Mouse (Mus musculus) gastrocnemius, postnatal 36 days (tissue): ENCODE measurements around the gene Dedd2. TPM values are rescaled to one million over a fixed set of nuclear protein-coding genes. Genes with fewer than 3 reads are reported as not detected.
"Not testable (repeated sequence)": the region's sequence is repeated elsewhere in the genome, so short reads cannot be mapped to it uniquely, and the experiment has no call there.

Experiments
- DNase-seq, 2 experiments: peaks; one replicate each; pipeline ENCODE4 v3.0.0; 2022
- intact Hi-C: fragments of 180-260 bp; cut with DNase I; formaldehyde crosslinking; loops from one replicate; pipeline ENCODE4 v1.15.1; 2025
- long read RNA-seq, 2 experiments: library from polyadenylated mRNA; stranded (forward); transcript quantifications; one replicate each; pipeline ENCODE4 v2.0.0; 2021
- total RNA-seq, 2 experiments: library from RNA; stranded (reverse); gene quantifications; 2 replicates each; pipeline ENCODE4 v1.2.3; 2021

Dedd2 gene
- 10 to 100 TPM in 1 of 2 experiments, 1 to 10 TPM in 1; 8.4 to 10.7 TPM for total RNA-seq
- long read RNA-seq, experiment 1, partial matches to known transcripts: 0 of 12 reads
- long read RNA-seq, experiment 1, other reads (novel, unspliced or antisense): 11 of 12 reads
- long read RNA-seq, experiment 2, full-length matches to known transcripts: 7 of 19 reads
- long read RNA-seq, experiment 2, partial matches to known transcripts: 3 of 19 reads
- long read RNA-seq, experiment 2, other reads (novel, unspliced or antisense): 9 of 19 reads

DNA sequence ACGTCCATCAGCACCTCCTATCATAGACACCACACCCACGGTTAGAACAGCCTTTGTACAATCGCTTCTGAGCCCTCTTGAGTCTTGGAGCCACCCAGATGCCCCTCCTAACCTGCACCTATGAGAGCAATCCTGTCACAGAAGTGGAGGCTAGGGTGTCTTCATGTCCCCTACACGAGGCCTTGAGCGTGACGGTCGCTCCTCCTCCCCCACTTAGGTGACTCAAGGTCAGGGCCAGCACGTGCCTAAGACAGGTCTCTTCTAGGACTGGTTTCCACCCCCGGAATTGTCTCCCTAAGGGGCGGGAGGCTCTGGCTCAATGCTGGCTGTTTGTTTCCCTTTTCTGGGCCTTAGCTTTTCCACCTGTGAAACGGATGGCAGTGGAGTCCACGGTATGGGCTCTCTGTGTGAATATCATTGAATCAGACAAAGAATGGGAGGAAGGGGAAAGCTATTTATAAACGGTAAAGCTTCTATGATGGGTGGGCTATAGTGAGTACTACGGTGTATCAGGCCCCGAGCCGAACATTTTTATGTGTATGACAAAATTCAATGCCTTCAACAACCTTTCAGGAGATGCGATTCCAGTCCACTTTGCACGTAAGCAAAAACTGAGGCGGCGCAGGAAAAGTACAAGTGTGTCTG is at the start of gene Dedd2:
TSS of gene Dedd2 (minus strand) at position 159 of the 645 bp plus-strand sequence.
- intact Hi-C loops: no loop called here
- no peak for DNase-seq

DNA sequence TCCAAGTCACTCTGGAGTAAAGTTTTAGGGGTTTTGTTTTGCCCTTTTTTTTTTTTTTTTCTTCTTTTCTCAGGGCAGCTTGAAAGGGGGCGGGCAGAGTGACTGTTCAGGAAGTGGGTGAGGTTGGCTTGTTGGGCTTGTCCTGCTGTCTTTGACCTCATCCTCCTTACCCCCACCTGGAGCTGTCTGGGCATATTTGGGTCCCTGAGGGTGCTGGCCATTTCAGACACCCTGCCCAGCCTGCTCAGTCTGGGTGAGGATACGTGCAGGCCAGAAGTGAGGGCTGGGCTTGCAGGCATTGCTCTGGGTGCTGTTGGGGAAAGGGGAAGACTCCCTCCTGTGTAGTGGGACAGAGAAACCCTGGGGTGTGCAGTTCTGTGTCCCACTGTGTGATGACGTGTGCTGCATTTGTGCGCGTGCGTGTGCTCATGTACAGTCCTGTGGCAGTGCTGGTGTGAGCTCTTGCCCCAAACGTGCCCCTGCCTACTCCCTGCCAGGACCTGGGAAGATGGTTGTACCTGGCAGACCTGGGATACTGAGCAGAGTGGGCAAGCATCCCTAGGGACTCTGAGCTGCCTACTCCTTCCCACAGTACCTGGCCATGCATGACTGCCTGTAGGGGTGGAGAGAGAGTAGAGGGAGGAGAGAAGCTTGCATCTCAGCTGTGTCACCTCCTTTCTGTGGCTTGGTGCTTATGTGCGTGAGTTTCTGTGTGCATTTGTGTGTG is 49.3 kb upstream of the Dedd2 start:
- DNase-seq: peak in 1 of 2 experiments; percentile 22
- intact Hi-C loops: loop anchor here (2.0 kb wide), 1 partner anchor 25 kb away; no protein-coding TSS in a partner anchor

DNA sequence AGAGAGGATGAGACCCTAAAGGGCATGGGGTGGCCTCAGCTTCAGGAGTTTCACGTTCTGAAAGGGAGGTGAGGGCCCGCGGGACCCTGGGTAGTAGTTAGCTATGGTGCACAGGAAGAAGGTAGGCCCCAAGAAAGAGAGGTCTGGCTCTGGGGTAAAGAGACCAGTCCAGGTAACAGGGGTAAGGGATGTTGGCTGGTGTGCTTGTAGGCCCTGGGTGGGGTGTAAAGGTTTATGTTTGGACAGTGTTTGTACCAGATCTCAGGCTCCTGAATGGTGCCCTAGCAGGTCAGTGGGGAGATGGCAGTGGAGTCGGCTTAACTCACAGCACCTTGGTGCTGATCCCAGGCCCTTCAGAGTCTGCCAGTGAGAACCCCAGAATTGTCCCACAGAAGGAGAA is 48.6 kb upstream of the Dedd2 start:
- DNase-seq: peak in 1 of 2 experiments; percentile 15
- intact Hi-C loops: no loop called here

DNA sequence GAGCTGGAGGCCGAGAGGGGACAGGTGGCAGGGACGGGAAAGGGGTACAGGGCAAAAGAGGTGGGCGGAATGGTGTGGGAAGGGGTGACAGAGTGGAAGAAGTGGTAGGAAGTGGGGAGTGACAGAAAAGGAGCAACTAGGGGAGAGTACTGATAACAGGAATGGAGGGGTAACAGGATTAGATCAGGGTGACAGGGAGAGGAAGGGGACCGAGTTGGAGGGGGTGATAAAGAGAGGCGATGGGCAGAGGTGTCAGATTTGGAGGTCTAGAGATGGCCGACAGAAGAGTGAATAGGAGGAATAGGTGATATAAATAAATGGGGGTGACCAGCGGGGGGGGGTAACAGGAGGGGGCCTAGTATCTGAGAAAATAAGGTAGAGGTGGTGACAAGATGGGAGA is 48.2 kb upstream of the Dedd2 start:
- intact Hi-C loops: no loop called here

DNA sequence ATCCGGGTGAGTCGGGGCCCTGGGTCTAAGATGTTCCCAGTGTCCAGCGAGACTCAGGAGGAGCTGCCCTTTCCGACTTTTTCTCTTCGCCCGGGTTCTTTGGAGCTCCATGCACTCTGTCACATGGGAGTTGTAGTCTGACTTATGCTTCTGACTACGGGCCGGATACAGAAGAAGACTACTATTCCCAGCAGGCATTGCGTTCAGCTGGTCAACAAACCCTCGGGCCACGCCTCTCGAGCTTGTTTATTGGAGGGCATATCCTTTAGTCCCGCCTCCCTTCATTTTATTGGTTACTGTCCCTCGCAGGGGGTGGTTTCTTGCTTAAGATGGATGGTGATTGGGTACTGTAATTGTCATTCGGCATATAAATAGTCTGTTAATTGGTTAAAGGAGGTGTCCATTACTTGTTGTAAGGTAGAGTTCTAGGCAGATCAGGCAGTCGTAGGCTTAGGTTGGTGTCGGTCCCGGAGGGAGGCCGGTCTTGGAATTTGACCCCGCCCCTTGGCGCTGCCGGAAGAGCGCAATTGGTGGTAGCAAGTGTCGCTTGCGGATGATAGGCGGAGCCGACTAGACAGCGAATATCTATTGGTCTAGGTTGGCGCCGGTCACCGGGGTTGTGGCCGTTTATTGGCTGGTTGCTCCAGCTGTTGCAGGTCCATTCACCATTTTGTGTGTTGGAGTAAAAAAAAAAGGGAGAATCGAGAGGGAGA is 47.5 kb upstream of the Dedd2 start:
- intact Hi-C loops: no loop called here

More for the DNA sequence above, 48.2 kb upstream of the Dedd2 start:
- no peak for DNase-seq

DNA sequence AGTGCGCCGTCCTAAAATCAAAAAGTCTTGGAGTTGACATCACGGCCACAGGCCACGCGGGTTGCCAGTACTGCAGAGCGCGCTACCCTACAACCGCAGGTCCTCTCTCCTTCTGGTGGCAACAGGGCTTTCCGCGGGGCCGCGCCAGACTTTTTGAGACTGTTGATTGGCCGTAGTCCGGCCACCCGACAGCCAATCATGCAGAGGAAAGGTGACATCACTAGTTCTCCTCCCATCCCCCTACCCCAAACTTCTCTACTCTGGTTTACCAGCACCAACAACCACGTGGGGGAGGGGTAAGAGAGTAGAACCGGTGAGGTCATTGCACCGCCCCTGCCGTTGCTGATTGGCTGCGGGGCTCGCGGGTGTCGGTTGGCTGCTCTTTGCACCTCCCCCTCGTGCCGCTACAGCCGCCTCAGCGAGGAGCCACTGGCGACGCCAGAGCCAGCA is 46.9 kb upstream of the Dedd2 start, which contains the start of gene Cic:
TSS of gene Cic (plus strand) at position 404 of the 450 bp plus-strand sequence.
- intact Hi-C loops: no loop called here
- DNase-seq: peak in 1 of 2 experiments; percentile 97

More for the DNA sequence above, 47.5 kb upstream of the Dedd2 start:
- peak; percentile 98 for DNase-seq

DNA sequence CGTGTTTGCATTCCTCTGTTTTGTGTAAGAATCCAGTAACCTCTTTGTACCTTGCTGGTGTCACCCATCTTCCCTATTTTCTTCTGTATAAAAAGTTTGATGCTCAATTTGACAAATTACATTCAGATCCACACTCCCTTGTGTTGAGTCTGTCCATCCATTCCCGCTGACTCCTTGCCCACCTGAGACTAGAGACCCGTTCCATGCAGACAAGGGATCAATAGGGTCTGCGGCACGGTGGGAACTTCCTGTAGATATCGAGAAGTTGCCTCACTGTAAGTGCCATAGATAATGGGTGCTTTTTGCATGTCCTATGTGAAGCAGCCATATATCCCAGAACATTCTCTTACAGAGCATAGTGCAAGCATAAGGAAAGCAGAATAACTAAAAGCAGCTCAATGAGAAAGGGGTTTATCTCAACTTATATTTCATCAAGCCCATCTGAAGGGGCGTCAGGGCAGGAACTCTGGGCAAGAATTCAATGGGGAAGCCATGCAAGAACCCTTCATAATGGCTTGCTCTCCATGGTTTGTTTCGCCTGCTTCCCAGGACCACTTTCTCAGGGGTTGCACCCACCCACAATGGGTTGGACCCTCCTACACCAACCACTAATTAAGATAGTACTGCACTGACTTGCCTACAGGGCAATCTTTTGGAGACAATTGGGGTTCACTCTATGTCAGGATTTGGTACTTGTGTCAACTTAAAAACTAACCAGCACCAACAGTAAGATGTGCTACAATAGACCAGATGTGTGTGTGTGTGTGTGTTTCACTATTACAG is 46.0 kb upstream of the Dedd2 start:
- DNase-seq: no peak
- intact Hi-C loops: no loop called here

DNA sequence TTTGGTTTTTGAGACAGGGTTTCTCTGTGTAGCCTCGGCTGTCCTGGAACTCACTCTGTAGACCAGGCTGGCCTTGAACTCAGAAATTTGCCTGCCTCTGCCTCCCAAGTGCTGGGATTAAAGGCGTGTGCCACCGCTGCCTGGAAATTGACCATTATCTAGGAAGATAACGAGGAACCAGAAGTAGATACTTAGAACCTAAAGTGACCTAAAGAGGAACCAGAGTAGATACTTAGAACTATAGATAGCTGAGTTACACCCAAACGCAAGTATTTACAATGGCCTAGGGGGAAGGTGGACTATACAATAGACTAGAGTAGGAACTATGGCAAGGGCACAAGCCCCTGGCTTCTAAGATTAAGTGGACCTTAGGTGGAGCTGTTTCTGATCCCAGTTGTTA is 45.3 kb upstream of the Dedd2 start:
- intact Hi-C loops, DNase-seq: not testable (repeated sequence)

DNA sequence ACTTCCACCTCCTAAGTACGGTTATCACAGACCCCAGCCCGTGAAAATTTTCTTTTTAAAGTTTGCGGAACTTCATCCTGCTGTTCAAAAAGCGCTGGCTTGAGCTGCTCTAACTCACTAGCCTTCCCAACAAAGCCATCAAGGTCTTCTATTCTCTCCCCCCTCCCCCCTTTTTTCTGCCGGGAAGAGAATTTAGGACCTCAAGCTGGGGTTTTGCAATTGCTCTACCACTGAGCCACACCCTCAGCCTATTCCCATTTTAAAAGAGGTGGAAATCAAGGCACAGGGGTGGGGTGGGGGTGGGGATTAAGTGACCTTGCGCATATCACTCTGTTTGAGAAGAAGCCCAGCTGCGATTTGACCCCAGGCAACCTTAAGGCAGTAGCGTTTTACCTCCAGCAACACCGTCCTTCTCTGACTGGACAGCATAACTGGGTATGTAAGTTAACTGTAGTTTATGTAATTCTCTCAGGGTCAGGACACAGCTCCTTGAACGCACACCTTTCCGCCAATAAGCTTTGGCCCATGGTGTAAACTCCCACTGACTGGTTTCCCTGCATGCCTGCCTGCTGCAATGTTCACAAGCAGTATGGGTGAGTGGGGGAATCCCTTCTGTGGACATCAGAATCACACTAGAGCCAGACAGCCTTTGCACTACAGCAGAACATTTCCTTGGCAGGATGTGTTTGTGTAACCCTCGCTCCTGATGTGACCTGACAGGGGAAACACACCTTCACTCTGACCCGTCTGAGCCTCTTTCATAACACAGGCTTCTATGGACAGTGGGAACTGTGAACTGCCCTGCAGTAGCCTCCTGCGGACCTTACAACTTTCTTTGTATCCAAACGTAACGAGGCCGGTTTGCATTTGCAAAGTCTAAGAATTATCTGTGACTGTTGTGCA is 43.8 kb upstream of the Dedd2 start:
- intact Hi-C loops: no loop called here
- no peak for DNase-seq

DNA sequence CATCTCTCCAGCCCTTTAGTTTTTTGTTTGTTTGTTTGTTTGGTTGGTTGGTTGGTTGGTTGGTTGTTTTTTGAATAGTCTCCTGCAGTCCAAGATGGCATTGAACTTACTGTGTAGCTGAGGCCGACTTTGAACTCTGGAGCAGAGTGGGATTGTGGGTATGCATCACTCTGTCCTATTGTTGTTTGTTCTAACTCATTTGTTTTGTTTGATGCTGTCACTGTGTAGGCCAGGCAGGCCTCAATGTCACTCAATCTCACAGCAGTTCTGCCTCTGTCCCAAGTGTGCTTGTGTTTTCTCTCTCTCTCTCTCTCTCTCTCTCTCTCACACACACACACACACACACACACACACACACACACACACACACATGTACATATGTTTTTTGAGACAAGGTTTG is 41.5 kb upstream of the Dedd2 start:
- intact Hi-C loops: no loop called here

DNA sequence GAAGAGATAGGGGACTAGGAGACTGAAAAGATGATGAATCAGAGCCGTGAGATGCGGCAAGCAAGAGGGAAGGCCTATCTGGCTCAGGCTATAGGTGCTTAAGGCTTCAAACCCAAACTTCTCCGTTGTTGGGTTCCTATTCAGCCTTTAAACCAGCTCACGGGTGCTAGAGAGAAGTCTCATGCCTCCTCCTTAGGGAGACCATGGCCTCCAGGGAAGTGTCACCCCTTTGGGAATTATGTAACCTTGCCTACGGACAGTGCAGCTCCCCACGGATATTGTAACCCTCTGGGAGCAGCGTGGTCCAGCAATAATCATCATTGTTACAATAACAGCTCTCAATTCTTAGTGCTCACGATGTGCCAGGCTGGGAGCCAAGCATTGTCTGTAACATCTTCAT is 31.4 kb upstream of the Dedd2 start:
- DNase-seq: no peak
- intact Hi-C loops: no loop called here

More for the DNA sequence above, 41.5 kb upstream of the Dedd2 start:
- DNase-seq: no peak

DNA sequence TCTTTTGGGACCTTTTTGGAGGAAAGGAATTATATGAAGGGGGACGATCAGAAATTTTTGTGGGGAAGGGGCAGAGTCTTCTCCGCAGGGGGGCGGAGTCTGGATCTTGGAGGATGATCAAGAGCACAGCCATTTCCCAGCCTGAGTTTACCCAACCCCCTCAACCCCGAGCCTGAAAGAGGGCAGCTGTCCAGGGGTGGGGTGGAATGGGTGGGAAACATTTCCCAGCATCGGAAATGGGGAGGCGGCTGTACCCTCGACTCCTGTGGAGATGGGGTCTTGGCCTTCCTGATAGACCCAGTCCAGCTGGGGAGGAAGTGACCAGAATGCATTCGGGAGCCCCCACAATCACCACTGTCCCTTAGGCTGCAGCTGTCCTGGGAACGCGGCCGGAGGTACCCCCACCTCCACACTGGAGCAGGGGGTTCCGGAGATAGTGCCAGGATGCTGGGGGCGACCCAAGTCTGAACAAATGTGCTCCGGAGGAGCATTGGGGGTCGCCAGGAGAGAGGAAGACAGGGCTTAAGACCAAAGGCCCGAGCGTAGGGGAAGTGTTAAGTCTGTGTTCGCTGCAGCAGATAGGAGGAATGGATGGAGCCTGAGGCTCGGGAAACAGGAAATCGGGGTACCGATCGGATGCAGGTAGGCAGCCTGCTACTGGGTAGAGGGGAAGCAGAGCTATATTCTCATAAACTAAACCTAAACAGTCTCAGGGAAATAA is 30.8 kb upstream of the Dedd2 start:
- intact Hi-C loops: no loop called here
- DNase-seq: peak; percentile 60 to 67

DNA sequence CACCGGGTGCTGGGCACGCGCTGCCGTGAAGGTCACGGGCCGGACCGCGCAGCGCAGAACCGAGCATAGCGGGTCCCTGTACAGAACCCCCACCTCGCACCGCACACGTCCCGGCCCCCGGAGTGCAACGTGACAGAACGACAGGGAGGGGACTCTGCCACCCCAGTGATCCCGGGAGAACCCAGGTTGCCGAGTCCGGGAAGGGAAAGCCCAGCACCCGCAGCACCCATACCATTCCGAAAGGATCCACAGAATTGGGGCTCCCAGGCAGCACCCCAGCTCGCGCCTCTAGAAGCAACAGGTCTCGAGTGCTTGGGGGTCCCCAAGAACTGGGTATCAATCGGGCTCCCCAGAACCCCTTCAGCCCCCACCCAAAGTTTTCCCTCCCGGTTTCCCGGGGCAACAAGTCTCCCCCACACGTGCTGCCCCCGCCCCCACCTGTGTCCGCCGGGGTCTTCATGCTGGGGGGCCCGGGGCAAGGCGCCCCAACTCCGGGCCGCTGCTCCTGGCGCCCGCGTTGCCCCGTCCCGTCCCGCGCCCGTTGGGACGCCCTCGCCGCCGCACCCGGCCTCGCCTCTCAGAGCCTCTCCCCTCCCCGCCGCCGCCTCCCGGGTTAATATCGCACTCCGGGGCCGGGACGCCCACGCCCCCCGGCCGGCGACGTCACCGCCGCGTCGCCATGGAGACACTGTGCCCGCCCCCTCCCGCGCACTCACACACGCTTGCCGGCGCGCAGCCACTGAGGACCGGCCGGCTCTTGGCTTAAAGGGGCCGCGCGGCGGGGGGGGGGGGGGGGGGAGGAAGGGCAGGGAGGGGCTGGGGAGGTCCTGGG is 29.9 kb upstream of the Dedd2 start, which contains the start of gene Erf:
TSS of gene Erf (minus strand) at position 621 of the 832 bp plus-strand sequence.
- intact Hi-C loops: no loop called here
- DNase-seq: peak; percentile 94 to 97

DNA sequence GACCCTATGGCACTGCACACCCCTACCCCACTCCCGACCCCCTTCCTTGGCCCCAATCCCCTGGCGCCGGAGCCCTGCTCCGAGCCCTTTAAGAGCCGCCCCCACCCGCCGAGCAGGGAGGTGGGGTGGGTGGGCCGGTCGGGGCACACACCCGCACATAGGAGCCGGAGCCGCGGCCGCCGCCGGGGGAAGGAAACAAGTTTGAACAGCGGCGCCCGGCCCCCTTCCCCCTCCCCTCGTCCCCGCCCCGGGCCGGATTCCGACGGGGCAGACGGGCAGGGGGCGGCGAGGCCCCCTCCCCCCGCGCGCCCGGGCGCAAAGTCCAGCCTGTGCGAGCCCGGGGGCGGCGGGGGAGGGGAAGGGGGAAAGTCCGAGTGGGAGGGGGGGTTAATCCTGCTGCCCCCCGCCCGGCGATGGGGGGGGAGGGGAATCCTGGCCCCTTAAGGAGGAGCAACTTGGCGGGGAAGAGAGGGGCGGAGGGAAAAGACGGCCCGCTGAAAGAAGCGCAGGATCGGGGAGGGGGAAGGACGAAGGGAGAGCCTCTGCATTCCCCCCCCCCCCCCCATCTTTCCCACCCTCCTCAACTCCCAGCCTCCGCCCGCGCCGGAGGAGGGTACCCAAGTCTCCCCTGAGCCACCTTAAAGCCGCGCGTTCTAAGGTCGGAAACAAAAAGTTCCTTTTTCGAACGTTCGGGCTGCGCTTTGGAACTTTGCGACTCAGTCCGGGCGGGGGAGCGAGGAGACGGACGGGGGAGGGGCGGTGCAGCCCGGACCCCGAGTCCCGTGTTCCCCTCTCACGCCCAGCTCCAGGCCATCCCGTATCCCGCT is 29.1 kb upstream of the Dedd2 start:
- DNase-seq: peak; percentile 71 to 76
- intact Hi-C loops: loop anchor here (5.0 kb wide), 2 partner anchors 68 to 143 kb away; partner anchors contain the start of gene Megf8

DNA sequence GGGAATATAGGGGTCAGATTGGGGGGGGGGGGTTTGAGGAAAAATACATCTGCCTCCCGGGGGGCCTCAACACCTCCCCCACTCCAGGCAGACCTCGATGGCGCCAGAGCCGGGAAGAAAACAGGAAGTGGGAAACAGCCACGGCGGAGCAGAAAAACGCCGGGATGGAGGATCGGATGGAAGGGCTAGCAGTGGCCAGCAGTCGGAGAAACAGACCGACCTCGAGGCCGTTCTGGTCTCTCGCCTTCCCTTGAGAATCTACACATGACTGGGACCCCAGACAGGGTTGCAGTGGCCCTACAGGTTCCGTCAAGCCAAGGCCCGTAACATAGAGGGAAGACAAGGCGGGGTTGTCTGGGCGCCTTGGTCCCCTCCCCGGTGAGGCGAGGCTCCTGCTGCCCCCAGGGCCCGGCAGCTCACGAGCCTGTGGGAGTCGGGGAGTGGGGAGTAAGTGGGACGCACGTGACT is 28.5 kb upstream of the Dedd2 start:
- intact Hi-C loops: loop anchor here (5.0 kb wide), 2 partner anchors 68 to 143 kb away; partner anchors contain the start of gene Megf8
- no peak for DNase-seq
